Mouse (Mus musculus) forebrain, embryonic 13.5 days (tissue): Measurements from ENCODE around the gene Usf2. TPM values are rescaled to one million over a fixed set of nuclear protein-coding genes. Genes with fewer than 3 reads are reported as not detected.
A peak's percentile ranks its signal among the peaks of the same experiment; 100 is the strongest.
"Not testable (repeated sequence)": the region's sequence is repeated elsewhere in the genome, so short reads cannot be mapped to it uniquely, and the experiment has no call there.

ENCODE experiments used
- ATAC-seq: fragments of 200-750 bp; cut with Nextera tagmentation; 2 replicates; pipeline ENCODE4 v1.8.0; 2017
- H3K27ac ChIP-seq: fragments of 300-500 bp; sonication (generic); 2 replicates; pipeline ENCODE4 v1.5.1; 2015; ENCODE audit warnings: inconsistent platforms, mild to moderate bottlenecking, moderate library complexity
- H3K27me3 ChIP-seq: fragments of 300-500 bp; sonication (generic); 2 replicates; pipeline ENCODE4 v1.6.1; 2015; ENCODE audit warnings: mild to moderate bottlenecking, inconsistent platforms
- H3K36me3 ChIP-seq: fragments of 300-500 bp; sonication (generic); 2 replicates; pipeline ENCODE4 v1.6.1; 2015; ENCODE audit warnings: mild to moderate bottlenecking, inconsistent platforms; ENCODE audit not compliant: poor library complexity, severe bottlenecking
- H3K4me1 ChIP-seq: fragments of 300-500 bp; sonication (generic); 2 replicates; pipeline ENCODE4 v1.6.1; 2015; ENCODE audit warnings: inconsistent platforms
- H3K4me2 ChIP-seq: fragments of 300-500 bp; sonication (generic); 2 replicates; pipeline ENCODE4 v1.6.1; 2015; ENCODE audit warnings: inconsistent platforms, mild to moderate bottlenecking, moderate library complexity
- H3K4me3 ChIP-seq: fragments of 300-500 bp; sonication (generic); 2 replicates; pipeline ENCODE4 v1.5.1; 2015; ENCODE audit warnings: mild to moderate bottlenecking, inconsistent platforms
- H3K9ac ChIP-seq: fragments of 300-500 bp; sonication (generic); 2 replicates; pipeline ENCODE4 v1.6.1; 2015; ENCODE audit warnings: mild to moderate bottlenecking, inconsistent platforms
- H3K9me3 ChIP-seq: fragments of 300-500 bp; sonication (generic); replicated peaks from 2 replicates; pipeline ENCODE4 v1.6.1; 2016; ENCODE audit warnings: inconsistent platforms
- WGBS: fragments of 180-500 bp; shearing (Covaris S2); methylation state at CpG from one replicate; pipeline ENCODE4 v1.1.7; 2015; 5-methylcytosine and 5-hydroxymethylcytosine counted together
- polyA plus RNA-seq: library from polyadenylated mRNA; unstranded; fragments of >200 nt; fragmentation: Nextera tagmentation; extraction: Ambion mirVana; gene quantifications from 2 replicates; pipeline ENCODE4 v1.2.1, GENCODE M21; 2015

The Usf2 gene
- polyA plus RNA-seq, 1 experiment from 2014 or later = 24.4 TPM

GRCm38 (mm10) chr7:30957367-30957783, 772 bp upstream of the Usf2 start:
- H3K36me3 ChIP-seq = peaks cover 46% of the 10 kb centered on the region
- peak overlapping the region; percentile 94 for H3K4me3 ChIP-seq
- no peaks in the 10 kb centered on the region for H3K9me3 ChIP-seq
- H3K27me3 ChIP-seq = no peaks in the 10 kb centered on the region
- H3K27ac ChIP-seq = peak overlapping the region; percentile 98
- H3K9ac ChIP-seq = peak overlapping the region; percentile 96
- H3K4me1 ChIP-seq = peaks cover 22% of the 10 kb centered on the region
- ATAC-seq = peak; percentile 67
- under 1% methylated on average over 43 of the region's 43 CpGs for WGBS
- peak overlapping the region; percentile 87 for H3K4me2 ChIP-seq

DNA sequence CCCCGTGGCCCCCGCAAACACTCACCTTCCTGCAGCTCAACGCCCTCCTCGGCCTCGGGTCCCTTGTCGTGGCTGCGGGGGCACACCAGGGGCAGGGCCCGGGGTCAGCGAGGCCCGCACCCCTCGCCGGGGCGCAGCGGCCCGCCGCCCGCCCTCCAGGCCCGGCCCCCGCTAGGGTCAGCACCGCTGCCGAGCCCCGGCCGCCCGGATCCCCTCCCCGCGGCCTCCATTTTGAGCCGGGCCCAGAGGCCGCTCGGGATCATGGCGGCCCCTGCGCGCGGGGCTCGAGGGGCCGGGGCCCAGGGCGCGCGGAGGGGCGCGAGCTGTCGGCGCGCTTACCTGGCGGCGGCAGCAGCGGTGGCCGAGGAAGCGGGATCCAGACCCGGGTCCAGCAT, 249 bp downstream of the Usf2 start:
- H3K9ac ChIP-seq = peak overlapping the region; percentile 96
- peak overlapping the region; percentile 94 for H3K4me3 ChIP-seq
- H3K4me1 ChIP-seq = peaks cover 22% of the 10 kb centered on the region
- no peaks in the 10 kb centered on the region for H3K27me3 ChIP-seq
- peak overlapping the region; percentile 87 for H3K4me2 ChIP-seq
- peak overlapping the region; percentile 98 for H3K27ac ChIP-seq
- peaks cover 49% of the 10 kb centered on the region for H3K36me3 ChIP-seq
- ATAC-seq = peak; percentile 60
- H3K9me3 ChIP-seq = no peaks in the 10 kb centered on the region
- WGBS = under 1% methylated on average over 30 of the region's 49 CpGs

DNA sequence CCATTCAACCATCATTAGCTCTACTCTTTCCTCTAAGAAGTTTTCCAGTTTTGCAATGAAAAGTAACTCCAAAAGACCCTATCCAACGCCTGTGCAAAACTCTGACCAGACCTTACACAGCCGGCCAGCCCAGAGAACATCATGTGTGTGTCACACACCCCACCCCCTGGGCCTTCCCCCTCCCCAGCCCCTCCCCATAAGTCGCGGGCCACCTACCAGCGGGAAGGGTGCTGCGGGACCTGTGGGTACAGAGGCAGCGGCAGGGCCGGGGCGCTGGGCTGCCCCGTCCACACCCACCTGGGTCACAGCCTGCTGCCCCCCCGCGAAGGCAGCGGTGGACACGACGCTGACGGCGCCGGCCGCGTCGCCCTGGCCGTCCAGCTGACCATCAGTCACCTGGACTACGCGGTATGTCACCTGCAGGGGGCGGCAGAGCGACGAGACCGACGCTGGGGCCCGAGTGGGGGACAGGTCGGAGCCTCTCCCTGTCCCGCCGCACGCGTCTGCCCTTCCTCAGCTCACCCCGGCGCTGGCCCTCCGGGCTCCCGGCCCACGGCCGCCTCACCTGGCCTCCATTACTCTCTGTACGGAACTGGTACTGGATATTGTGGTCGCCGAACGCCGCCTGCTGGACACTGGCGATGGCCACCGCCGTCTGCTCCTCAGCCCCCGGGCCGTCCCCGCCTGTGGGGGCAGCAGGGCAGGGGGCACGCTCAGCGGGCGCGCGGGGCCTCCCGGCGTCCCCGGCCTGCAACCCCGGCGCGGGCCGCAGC, 833 bp downstream of the Usf2 start:
- under 1% methylated on average over 36 of the region's 64 CpGs for WGBS
- Histone ChIP-seq H3K4me3 (peak overlapping the region; percentile 94), H3K36me3 (peaks cover 55% of the 10 kb centered on the region), H3K27me3 (no peaks in the 10 kb centered on the region), H3K4me2 (peak overlapping the region; percentile 87), H3K4me1 (peaks cover 22% of the 10 kb centered on the region), H3K9ac (peak overlapping the region; percentile 96), H3K9me3 (no peaks in the 10 kb centered on the region), H3K27ac (peak overlapping the region; percentile 98)
- ATAC-seq = peak; percentile 71

- H3K9me3 ChIP-seq = no peaks in the 10 kb centered on the region
- peaks cover 62% of the 10 kb centered on the region for H3K36me3 ChIP-seq
- H3K4me3 ChIP-seq = peak overlapping the region; percentile 94
- H3K4me1 ChIP-seq = peaks cover 22% of the 10 kb centered on the region
- 89% methylated on average over 12 of the region's 12 CpGs for WGBS
- H3K27ac ChIP-seq = no peak overlapping the region
- peak overlapping the region; percentile 96 for H3K9ac ChIP-seq
- no peaks in the 10 kb centered on the region for H3K27me3 ChIP-seq
- no peak for ATAC-seq
- H3K4me2 ChIP-seq = peak overlapping the region; percentile 87
Measured at GRCm38 (mm10) chr7:30954971-30955520, 1.6 kb downstream of the Usf2 start.

DNA sequence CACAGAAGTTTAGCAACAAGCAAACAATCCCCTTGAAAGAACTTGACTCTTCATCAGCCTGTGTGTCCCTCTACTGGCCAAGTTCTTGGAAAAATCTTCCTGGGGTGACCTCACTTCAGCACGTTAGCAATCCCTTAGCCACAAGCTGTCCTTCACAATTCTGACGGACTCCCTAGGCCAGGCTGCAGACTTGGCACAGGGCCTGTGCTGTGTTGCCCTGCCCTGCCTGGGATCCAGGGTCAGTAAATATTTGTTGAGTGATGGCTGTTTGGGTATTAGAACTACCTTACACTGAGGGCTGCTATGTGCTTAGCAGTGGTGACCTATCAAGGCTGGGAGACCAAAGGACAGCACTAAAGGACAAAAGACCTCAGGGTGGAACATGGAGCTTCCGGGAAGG, 2.6 kb downstream of the Usf2 start:
- no peak overlapping the region for H3K4me2 ChIP-seq
- no peak for ATAC-seq
- H3K36me3 ChIP-seq = peaks cover 69% of the 10 kb centered on the region
- WGBS = 87% methylated on average over 3 of the region's 3 CpGs
- peaks cover 22% of the 10 kb centered on the region for H3K4me1 ChIP-seq
- no peaks in the 10 kb centered on the region for H3K27me3 ChIP-seq
- no peak overlapping the region for H3K9ac ChIP-seq
- no peak overlapping the region for H3K4me3 ChIP-seq
- H3K27ac ChIP-seq = no peak overlapping the region
- H3K9me3 ChIP-seq = no peaks in the 10 kb centered on the region

- Histone ChIP-seq H3K4me2 (no peak overlapping the region), H3K9me3 (no peaks in the 10 kb centered on the region), H3K27ac (no peak overlapping the region), H3K4me3 (no peak overlapping the region), H3K36me3 (peaks cover 68% of the 10 kb centered on the region), H3K9ac (no peak overlapping the region), H3K4me1 (peaks cover 18% of the 10 kb centered on the region), H3K27me3 (no peaks in the 10 kb centered on the region)
- WGBS = 92% methylated on average over 6 of the region's 6 CpGs
- no peak for ATAC-seq
Measured at GRCm38 (mm10) chr7:30953459-30953858, 3.1 kb downstream of the Usf2 start.

DNA sequence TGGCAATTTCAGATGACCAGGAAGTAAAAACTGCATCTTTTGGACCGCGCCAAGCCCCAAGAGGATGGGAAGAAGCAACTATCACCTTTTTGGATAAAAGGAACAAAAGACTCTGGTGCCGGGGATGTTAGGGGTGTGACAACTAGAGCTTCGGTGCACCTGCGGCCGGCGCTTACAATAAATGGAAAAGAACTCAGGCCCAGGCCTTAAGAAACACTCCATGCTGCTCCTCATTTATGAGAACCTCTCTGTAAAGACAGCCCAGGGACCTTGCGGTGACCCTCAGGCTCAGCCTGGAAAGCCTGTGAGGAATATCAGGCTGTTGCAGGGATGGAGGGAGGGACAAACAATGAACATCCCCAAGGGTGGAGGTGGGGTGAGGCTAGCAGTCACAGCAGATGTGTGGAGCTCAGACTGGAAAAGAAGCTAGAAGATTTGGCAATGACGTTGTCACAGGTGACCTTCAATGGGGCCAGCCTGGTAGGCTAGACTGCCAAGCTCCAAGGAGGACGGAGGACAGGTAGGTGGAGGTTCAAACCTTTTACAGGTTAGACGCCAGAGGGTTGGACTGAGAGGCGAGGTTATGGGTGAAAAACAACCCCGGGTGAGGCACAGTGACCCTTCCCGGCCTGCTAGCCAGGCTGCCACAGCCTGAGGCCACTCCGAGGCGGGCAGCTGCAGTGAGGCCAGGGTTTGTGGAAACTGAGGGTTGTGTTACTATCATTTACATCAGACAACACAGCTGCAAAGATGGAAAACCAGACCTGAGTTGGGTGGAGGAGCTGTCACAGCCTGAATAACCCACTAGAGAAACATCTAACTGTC, 4.0 kb downstream of the Usf2 start:
- Histone ChIP-seq H3K36me3 (peaks cover 70% of the 10 kb centered on the region), H3K4me1 (peaks cover 10% of the 10 kb centered on the region), H3K27me3 (no peaks in the 10 kb centered on the region), H3K27ac (no peak overlapping the region), H3K4me3 (no peak overlapping the region), H3K9me3 (no peaks in the 10 kb centered on the region), H3K9ac (no peak overlapping the region), H3K4me2 (no peak overlapping the region)
- ATAC-seq = no peak
- WGBS = 94% methylated on average over 16 of the region's 16 CpGs

DNA sequence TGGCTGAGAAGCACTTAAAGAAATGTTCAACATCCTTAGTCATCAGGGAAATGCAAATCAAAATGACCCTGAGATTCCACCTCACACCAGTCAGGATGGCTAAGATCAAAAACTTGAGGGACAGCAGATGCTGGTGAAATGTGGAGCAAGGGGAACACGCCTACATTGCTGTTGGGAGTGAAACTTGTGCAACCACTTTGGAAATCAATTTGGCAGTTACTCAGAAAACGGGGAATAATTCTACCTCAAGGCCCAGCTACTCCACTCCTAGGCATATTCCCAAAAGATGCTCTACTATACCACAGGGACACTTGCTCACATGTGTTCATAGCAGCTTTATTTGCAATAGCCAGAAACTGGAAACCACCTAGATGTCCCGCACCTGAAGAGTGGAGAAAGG, 6.7 kb downstream of the Usf2 start:
- H3K9me3 ChIP-seq, H3K4me3 ChIP-seq, H3K27ac ChIP-seq, H3K27me3 ChIP-seq, ATAC-seq, H3K4me2 ChIP-seq, H3K9ac ChIP-seq, H3K4me1 ChIP-seq: not testable (repeated sequence)
- H3K36me3 ChIP-seq = peaks cover 85% of the 10 kb centered on the region
- 92% methylated on average over 3 of the region's 3 CpGs for WGBS

DNA sequence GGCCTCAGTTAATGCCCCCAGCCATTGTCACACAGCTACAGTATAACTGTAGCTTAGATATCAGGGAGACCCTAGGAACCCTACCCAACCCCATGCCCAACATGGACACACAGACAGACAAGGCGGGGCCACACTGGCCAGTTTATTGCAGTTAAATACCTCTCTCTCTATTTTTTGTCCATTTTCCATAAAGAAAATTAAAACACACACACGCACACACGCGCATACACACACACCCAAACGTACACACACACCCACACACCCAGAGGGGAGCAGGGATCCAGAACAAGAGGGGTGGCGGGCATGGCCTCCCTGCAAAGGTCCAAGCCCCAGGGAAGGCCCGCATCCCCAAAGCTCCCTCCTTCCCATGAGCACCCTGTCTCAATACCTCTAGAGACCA, 10.7 kb downstream of the Usf2 start:
- Histone ChIP-seq H3K27me3 (no peaks in the 10 kb centered on the region), H3K4me3 (no peak overlapping the region), H3K36me3 (peaks cover 46% of the 10 kb centered on the region), H3K4me1 (no peaks in the 10 kb centered on the region), H3K27ac (no peak overlapping the region), H3K9me3 (no peaks in the 10 kb centered on the region), H3K9ac (no peak overlapping the region), H3K4me2 (no peak overlapping the region)
- 97% methylated on average over 7 of the region's 7 CpGs for WGBS
- ATAC-seq = no peak

DNA sequence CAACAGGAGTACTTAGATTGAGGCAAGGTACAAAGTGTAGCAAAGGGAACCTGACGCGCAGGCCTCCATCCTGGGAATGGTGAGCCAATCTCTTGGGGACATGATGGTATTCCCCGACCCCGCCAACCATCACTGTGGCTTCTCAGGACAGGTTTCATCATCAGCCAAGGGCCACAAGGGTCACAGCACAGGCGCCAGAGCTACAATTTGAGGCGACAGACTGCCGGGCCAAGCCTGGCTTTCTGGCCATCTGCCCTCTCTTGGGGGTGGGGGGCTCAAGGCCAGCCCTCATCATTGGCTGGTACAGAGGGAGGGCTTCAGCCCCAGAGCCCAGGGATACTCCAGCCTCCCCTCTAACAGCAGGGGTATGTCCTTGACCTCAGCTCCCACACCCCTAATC, 11.1 kb downstream of the Usf2 start:
- H3K9ac ChIP-seq, H3K4me1 ChIP-seq, H3K9me3 ChIP-seq, H3K4me3 ChIP-seq, H3K4me2 ChIP-seq, H3K27me3 ChIP-seq, ATAC-seq, H3K27ac ChIP-seq: not testable (repeated sequence)
- H3K36me3 ChIP-seq = peaks cover 42% of the 10 kb centered on the region
- WGBS = 97% methylated on average over 7 of the region's 7 CpGs

DNA sequence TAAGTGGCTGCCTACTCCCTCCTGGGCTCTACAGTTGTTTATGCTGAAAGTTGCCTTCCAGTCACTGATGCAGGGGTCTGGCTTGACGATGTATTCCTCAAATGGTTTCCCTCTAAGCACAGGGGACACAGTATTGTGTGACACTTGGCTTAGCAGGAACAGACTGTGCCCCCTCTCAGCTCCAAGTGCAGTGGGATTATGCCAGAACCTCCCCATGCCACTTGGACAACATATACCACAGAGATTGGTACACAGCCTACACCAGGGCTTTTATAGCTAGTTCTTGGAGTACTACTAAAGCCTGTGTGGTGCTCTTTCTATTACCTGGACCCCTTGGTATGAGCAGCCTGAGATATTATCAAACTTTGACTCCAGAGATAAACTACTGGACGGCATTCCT, 11.9 kb downstream of the Usf2 start:
- not testable (repeated sequence) for H3K27ac ChIP-seq, H3K4me1 ChIP-seq, ATAC-seq, H3K4me3 ChIP-seq, H3K9ac ChIP-seq, H3K4me2 ChIP-seq, H3K27me3 ChIP-seq, H3K9me3 ChIP-seq
- WGBS = 73% methylated on average over 2 of the region's 2 CpGs
- peaks cover 34% of the 10 kb centered on the region for H3K36me3 ChIP-seq

- no peak for ATAC-seq
- 71% methylated on average over 9 of the region's 9 CpGs for WGBS
- H3K27ac ChIP-seq = no peak within 1 kb of the TSS
- no peak within 1 kb of the TSS for H3K4me3 ChIP-seq
- H3K4me2 ChIP-seq = no peak within 1 kb of the TSS
- H3K4me1 ChIP-seq = no peaks in the 10 kb centered on the region
- H3K36me3 ChIP-seq = peaks cover 28% of the 10 kb centered on the region
- H3K9me3 ChIP-seq = no peaks in the 10 kb centered on the region
- H3K27me3 ChIP-seq = no peaks in the 10 kb centered on the region
- H3K9ac ChIP-seq = no peak within 1 kb of the TSS
Measured at GRCm38 (mm10) chr7:30943909-30944635, 12.5 kb downstream of the Usf2 start, which contains the start of gene Hamp. Gene Hamp (minus strand): TSS chr7:30944032.
